Mouse (Mus musculus): ENCODE data around the gene Agxt2.

DNA sequence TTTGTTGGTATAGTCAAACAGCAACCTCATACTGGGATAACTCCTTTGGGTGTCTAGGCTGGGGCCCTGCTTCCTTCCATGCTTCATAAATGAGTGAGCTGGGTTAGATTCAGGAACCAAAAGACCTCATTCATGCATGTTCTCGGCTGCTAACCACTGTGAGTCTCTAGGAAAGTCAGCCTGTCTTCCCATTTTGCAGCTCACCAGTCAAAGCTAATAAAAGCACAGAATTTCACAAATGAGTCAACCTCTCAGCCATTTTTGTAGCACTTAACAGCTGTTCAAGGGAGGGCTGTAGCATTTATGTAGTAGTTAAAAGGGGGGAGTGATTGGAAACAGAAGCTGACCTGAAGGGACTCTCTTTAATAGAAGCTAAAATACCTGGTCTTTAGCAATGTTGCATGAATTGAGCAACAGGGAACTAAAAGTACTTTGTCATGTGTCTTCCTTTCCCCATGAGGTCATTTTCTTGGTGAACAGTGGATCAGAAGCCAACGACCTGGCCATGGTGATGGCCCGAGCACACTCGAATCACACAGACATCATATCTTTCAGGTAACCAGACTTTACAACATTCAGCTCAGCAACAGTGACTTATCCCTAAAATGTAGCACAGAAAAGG, 20.1 kb downstream of the Agxt2 start:
- TF ChIP-seq POLR2A (IDR thresholded peaks at IDR 0.05; ENCODE audit: insufficient read length, low read depth) (no peak), MAX (IDR thresholded peaks at IDR 0.05; ENCODE audit: low read depth) (no peak), USF1 (IDR thresholded peaks at IDR 0.05; ENCODE audit: low read depth) (no peak), SRF (IDR thresholded peaks at IDR 0.05; ENCODE audit: control insufficient read depth, insufficient read length, low read depth) (no peak), REST (IDR thresholded peaks at IDR 0.05; ENCODE audit: insufficient read depth, insufficient read length) (no peak), E2F4 (IDR thresholded peaks at IDR 0.05; ENCODE audit: insufficient read depth) (no peak), TCF12 (IDR thresholded peaks at IDR 0.05; ENCODE audit: insufficient read depth, poor library complexity, severe bottlenecking) (no peak), MYOD1 (IDR thresholded peaks at IDR 0.05; ENCODE audit: control insufficient read depth in 1 of 3, insufficient read length in 2 of 3, low read depth in 2 of 3) (no peak), TCF3 (IDR thresholded peaks at IDR 0.05; ENCODE audit: insufficient read length, low read depth) (no peak), MYOG (IDR thresholded peaks at IDR 0.05; ENCODE audit: control insufficient read depth in 1 of 3, insufficient read depth in 1 of 3, insufficient read length in 2 of 3, low read depth in 2 of 3) (peak in 1 of 3 experiments; percentile 67), CEBPB (IDR thresholded peaks at IDR 0.05; ENCODE audit: insufficient read depth, poor library complexity, severe bottlenecking) (no peak), POLR2AphosphoS2 (IDR thresholded peaks at IDR 0.05; ENCODE audit: insufficient read length, low read depth) (no peak)
